Mouse (Mus musculus) heart, postnatal 0 days (tissue): ENCODE results near the gene Zfp503.

Experiments
- CTCF ChIP-seq: IDR thresholded peaks from 2 replicates; pipeline ENCODE4 v1.5.1; 2016; ENCODE audit warnings: antibody characterized with exemption, control low read depth, low read depth
- EP300 ChIP-seq: IDR thresholded peaks from 2 replicates; pipeline ENCODE4 v1.6.1; 2016; ENCODE audit warnings: antibody characterized with exemption, low read depth

DNA sequence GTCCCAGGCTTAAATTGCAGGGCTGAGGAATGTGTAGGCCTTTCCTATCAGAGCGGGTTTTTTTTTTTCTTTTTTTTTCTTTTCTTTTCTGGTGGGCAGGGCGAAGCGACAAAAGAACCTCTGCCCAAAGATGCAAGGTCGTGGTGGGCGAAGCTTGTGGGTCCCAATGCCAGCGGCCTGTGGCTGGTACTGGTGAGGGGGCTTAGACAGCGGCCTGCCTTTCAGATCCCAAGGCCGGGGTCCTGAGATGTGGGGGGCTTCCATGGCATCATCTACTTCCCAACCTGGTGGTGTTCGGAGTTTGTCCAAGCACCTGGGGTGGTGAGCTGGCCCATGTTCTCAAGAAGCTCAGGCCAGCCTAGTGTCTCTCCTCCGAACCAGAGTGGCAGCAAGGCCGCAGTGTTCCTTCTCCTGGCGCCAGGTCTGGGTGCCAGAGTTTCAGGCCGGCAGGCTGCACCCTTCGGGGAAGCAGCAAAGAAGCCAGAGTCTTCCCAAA, 7.3 kb downstream of the Zfp503 start:
- TF ChIP-seq CTCF, result no peak
- no peak for TF ChIP-seq EP300
